Mouse (Mus musculus) embryonic fibroblast, embryonic 13.5 days (primary cell): ENCODE measurements at regions not wholly inside any gene's neighbourhood (a gene's known extent, or its start where the extent isn't known, plus 50 kb on each side); places are given as distances from the start of the nearest gene placed in this dataset.

ENCODE experiments used
- CTCF ChIP-seq: IDR thresholded peaks from 2 replicates; pipeline ENCODE4 v1.5.1; 2011; ENCODE audit warnings: mild to moderate bottlenecking, control low read depth, low read length, moderate library complexity, borderline replicate concordance; ENCODE audit not compliant: insufficient read depth
- POLR2A ChIP-seq: IDR thresholded peaks from 2 replicates; pipeline ENCODE4 v1.6.1; 2011; ENCODE audit warnings: low read depth, mild to moderate bottlenecking, control low read depth, low read length, moderate library complexity

GRCm38 (mm10) chr6:94362626-94363025 lies 78.9 kb upstream of the Magi1 start:
- TF ChIP-seq CTCF (no peak), POLR2A (no peak)
